Mouse (Mus musculus): ENCODE data around the gene Gria1. TPM values are rescaled to one million over a fixed set of nuclear protein-coding genes. Genes with fewer than 3 reads are reported as not detected.

Gene Gria1
- polyA plus RNA-seq (2015; fragmentation: Nextera tagmentation; extraction: Ambion mirVana), result 3.0 and 3.3 TPM in 2 replicates

DNA sequence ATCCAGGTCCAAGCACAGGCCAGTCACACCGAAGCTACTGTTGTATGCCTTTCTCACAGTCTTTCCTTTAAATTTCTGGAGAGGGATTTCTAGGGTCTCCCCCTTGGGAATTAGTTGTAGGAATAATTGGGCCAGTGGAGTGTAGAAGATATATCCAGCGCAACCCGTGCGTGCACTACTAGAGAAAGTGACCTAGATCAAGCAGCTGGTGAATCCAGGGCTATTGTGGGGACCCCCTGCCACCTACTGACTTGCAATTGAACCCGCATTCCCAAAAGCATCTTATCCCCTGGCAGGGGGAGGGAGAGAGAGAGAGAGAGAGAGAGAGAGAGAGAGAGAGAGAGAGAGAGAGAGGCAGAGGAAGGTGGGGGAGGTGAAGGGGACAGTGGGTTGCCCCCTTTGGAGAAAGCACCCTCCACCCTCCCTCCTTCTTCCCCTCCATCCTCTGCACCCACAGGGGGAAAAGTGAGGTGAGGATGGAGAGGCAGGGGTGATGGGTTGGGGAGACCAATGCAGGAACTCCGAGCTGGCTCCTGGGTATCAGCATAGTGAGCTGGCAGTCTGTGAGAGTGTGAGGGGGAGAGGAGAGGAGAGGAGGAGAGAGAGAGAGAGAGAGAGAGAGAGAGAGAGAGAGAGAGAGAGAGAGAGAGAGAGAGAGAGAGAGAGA, at the start of gene Gria1:
TSS of gene Gria1 (plus strand) at position 364 of the 667 bp plus-strand sequence.
- no peaks in the 10 kb centered on the region for H3K36me3 ChIP-seq
- peak within 1 kb of the TSS; percentile 56 for H3K4me2 ChIP-seq
- ATAC-seq (ENCODE audit: insufficient number of reproducible peaks, insufficient read depth, low FRiP score, low TSS enrichment, low read depth), result no peak
- no peak within 1 kb of the TSS for H3K27ac ChIP-seq
- peak within 1 kb of the TSS; percentile 29 for H3K4me3 ChIP-seq
- peaks cover 41% of the 10 kb centered on the region for H3K27me3 ChIP-seq
- WGBS, result 28% methylated on average over 6 of the region's 6 CpGs
- peaks cover 22% of the 10 kb centered on the region for H3K4me1 ChIP-seq
- H3K9ac ChIP-seq, result no peak within 1 kb of the TSS
- H3K9me3 ChIP-seq, result no peaks in the 10 kb centered on the region

DNA sequence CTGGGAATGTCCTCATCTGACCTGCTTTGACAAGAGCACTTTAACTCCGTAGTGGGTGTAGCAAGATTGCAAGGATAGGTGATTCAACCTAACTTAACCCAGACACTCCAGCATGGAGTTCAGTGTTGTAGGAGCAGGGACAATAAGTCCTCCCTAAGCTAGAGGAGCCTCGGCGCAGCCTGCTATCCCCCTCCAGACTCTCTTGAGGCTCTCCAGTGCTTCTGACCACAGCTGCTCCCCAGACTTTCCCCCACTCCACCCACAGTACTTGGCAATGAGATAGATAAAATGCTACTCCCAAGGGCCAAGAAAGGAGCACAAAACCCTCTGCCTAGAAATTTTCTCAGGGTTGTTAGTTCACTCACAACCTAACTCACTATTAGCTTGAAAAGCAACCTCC, 49.4 kb upstream of the Gria1 start:
- no peak overlapping the region for H3K4me3 ChIP-seq
- H3K36me3 ChIP-seq, result no peaks in the 10 kb centered on the region
- WGBS, result 84% methylated on average over 3 of the region's 3 CpGs
- no peak overlapping the region for H3K9ac ChIP-seq
- ATAC-seq (ENCODE audit: insufficient number of reproducible peaks, insufficient read depth, low FRiP score, low TSS enrichment, low read depth), result no peak
- H3K9me3 ChIP-seq, result no peaks in the 10 kb centered on the region
- no peaks in the 10 kb centered on the region for H3K4me1 ChIP-seq
- no peak overlapping the region for H3K27ac ChIP-seq
- H3K4me2 ChIP-seq, result no peak overlapping the region
- H3K27me3 ChIP-seq, result no peaks in the 10 kb centered on the region

DNA sequence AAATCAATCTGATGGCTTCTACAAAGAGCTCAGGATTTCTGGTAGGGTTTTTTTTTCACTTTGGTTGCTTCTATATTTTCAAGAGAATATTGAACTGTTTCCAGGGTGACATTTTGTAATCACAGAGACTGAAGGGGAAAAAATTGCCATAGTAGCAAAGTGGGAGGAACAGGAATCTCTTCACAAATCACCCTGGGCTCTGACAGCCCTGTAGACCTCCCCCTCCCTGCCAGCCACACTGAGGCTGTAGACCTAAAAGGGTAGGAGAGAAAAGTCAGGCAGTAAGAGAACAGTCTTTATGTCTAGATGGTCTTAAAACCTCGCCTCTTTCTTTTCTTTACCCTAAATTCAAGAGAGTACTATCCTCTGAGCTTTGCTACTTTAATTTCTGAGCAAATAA, 38.4 kb upstream of the Gria1 start:
- no peak overlapping the region for H3K27ac ChIP-seq
- H3K27me3 ChIP-seq, result no peaks in the 10 kb centered on the region
- ATAC-seq (ENCODE audit: insufficient number of reproducible peaks, insufficient read depth, low FRiP score, low TSS enrichment, low read depth), result no peak
- H3K4me3 ChIP-seq, result no peak overlapping the region
- H3K9ac ChIP-seq, result no peak overlapping the region
- no peak overlapping the region for H3K4me2 ChIP-seq
- H3K4me1 ChIP-seq, result no peaks in the 10 kb centered on the region
- 80% methylated on average over 1 of the region's 1 CpGs for WGBS
- no peaks in the 10 kb centered on the region for H3K9me3 ChIP-seq
- no peaks in the 10 kb centered on the region for H3K36me3 ChIP-seq

DNA sequence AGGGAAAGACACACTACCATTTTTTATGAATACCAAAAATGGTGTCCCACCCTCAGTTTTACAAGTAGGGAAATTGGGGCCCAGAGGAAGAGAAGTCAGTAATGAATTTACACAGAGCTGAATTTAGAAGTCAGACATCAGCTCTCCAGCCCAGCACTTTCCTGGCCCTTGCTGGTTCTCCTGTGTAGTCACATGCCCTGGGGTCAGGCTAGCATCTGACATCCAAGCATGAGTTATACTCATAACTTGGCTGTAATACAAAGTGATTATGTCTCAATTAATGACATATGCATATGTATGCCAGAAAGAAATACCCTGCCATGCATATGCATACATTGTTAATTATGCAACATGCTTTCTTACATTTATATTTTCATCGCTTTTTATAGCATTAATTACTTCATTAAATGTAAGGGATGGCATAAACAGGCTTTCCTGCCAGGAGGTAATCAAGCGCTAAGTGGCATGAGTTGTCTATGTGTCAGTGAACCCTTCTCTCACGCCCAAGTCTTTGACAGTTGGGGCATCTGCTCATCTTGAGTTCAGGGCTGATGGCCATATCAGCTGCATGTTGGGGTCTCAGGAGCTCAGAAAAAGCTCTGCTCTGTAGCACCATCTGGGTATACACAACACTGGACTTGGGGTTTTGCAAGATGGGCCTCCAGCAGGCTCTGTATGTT, 26.7 kb upstream of the Gria1 start:
- no peaks in the 10 kb centered on the region for H3K4me1 ChIP-seq
- no peak for ATAC-seq (ENCODE audit: insufficient number of reproducible peaks, insufficient read depth, low FRiP score, low TSS enrichment, low read depth)
- H3K4me3 ChIP-seq, result no peak overlapping the region
- H3K9ac ChIP-seq, result no peak overlapping the region
- H3K27ac ChIP-seq, result no peak overlapping the region
- H3K27me3 ChIP-seq, result no peaks in the 10 kb centered on the region
- WGBS, result 87% methylated on average over 3 of the region's 3 CpGs
- no peak overlapping the region for H3K4me2 ChIP-seq
- H3K9me3 ChIP-seq, result no peaks in the 10 kb centered on the region
- H3K36me3 ChIP-seq, result no peaks in the 10 kb centered on the region

DNA sequence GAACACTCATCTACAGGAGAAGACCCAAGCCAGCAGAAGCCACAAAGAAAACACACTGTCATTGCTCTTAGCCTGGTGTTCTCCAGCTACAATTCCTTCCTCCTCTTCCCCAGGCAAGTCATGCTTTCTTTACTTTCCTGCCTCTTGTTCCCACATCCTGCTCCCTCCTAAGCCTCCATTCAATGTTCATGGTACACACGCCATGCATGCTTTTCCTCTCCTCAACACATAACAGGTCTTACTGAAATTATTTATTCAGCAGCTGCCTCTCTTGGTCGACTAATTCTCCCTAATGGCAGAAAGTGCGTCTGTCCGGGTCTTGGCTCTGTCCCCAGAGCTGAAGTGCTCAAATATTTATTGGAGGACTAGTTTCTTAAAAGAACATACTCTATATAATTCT, 25.7 kb upstream of the Gria1 start:
- Histone ChIP-seq H3K36me3 (no peaks in the 10 kb centered on the region), H3K4me2 (no peak overlapping the region), H3K4me1 (no peaks in the 10 kb centered on the region), H3K9ac (no peak overlapping the region), H3K4me3 (no peak overlapping the region), H3K9me3 (no peaks in the 10 kb centered on the region), H3K27ac (no peak overlapping the region), H3K27me3 (no peaks in the 10 kb centered on the region)
- ATAC-seq (ENCODE audit: insufficient number of reproducible peaks, insufficient read depth, low FRiP score, low TSS enrichment, low read depth), result no peak
- 75% methylated on average over 4 of the region's 4 CpGs for WGBS

DNA sequence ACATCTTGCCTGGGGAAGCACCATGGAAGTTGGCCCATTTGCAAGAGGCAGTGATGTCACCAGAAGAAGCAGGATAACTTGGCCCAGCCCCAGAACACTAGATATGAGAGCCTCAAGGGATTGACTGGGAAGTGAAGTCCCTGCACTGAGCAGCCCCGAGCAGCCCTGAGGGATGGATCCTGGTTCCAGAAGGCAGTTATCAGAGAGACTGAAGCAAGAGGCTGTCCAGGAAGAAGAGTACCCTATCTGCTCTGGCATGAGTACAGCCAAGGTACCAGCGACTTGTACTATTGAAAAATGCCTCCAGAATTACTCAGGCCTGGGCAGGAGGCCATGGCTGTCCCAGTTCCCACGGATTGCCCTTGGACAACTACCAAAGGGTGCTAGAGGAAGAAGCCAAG, 11.6 kb upstream of the Gria1 start:
- Histone ChIP-seq H3K4me3 (no peak overlapping the region), H3K9ac (no peak overlapping the region), H3K27ac (no peak overlapping the region), H3K4me2 (no peak overlapping the region), H3K27me3 (0 out of 2 replicates have a peak, but pooled peaks cover 3% of the 10 kb centered on the region), H3K36me3 (no peaks in the 10 kb centered on the region), H3K9me3 (no peaks in the 10 kb centered on the region), H3K4me1 (peaks cover 3% of the 10 kb centered on the region; the same call in 1 of the 2 replicates)
- 78% methylated on average over 3 of the region's 3 CpGs for WGBS
- ATAC-seq (ENCODE audit: insufficient number of reproducible peaks, insufficient read depth, low FRiP score, low TSS enrichment, low read depth), result no peak

DNA sequence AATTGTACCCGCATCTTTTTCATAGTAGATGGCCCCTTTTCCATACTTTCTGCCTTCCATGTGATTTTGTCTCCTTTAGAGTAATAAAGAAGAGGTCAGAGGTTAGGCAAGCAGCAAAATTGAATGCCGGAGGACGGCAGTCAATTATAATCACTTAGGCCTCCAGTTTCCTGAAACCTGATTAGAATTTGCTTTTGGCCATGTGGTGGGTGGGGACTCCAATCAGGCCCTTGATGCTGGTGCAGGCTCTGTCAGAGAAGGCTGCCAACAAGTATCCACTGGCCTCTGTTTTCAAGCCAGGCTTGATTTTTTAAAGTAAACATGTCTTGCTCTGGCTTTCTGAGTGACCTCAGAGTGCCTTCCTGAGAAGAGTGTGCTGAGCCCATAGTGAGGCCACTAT, 6.6 kb upstream of the Gria1 start:
- Histone ChIP-seq H3K27ac (no peak overlapping the region), H3K4me3 (no peak overlapping the region), H3K4me2 (no peak overlapping the region), H3K4me1 (peaks cover 16% of the 10 kb centered on the region), H3K36me3 (no peaks in the 10 kb centered on the region), H3K9me3 (no peaks in the 10 kb centered on the region), H3K27me3 (0 out of 2 replicates have a peak, but pooled peaks cover 9% of the 10 kb centered on the region), H3K9ac (no peak overlapping the region)
- ATAC-seq (ENCODE audit: insufficient number of reproducible peaks, insufficient read depth, low FRiP score, low TSS enrichment, low read depth), result no peak
- WGBS, result 20% methylated on average over 3 of the region's 3 CpGs

DNA sequence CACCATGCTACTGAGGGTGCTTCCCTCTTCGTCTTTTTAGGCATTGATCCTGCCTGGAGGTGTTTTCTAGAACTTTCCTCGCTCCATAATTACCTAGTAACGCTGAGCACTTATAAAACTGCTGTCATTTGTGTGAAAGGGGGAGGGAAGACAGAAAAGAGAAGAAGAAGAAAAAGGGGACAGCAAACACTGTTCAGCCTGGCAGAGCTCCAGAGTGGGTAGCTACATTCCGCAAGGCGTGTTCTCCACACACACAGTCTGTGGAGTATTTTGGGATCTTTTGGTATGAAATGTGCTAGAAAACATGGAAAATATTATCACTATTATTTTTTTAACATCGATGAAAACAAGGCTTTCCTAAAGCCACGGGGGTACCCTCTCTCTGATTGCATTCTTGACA, 5.8 kb upstream of the Gria1 start:
- Histone ChIP-seq H3K9ac (no peak overlapping the region), H3K4me2 (no peak overlapping the region), H3K27me3 (peaks cover 15% of the 10 kb centered on the region; the same call in 1 of the 2 replicates), H3K4me3 (no peak overlapping the region), H3K9me3 (no peaks in the 10 kb centered on the region), H3K4me1 (peaks cover 16% of the 10 kb centered on the region), H3K27ac (no peak overlapping the region), H3K36me3 (no peaks in the 10 kb centered on the region)
- 57% methylated on average over 7 of the region's 7 CpGs for WGBS
- ATAC-seq (ENCODE audit: insufficient number of reproducible peaks, insufficient read depth, low FRiP score, low TSS enrichment, low read depth), result no peak

DNA sequence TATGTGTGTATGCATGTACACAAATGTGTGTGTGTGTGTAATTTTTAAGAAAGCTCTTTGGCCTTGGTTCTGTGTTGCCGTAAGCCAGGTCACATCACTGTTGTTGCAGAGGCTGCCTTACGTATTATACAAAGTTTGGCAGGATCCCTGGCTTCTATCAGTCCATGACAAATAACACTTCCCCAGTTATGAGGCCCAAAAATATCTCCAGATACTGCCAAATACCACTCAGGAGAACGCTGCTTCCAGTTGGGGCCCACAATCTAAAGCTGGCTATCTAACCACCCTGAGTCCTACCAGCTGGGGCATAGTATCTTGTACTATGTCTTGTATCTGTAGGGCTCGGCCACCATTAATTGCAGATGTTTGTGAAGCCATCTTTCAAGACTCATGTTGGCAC, 3.4 kb upstream of the Gria1 start:
- Histone ChIP-seq H3K4me3 (no peak overlapping the region), H3K9ac (no peak overlapping the region), H3K27ac (no peak overlapping the region), H3K4me1 (peaks cover 19% of the 10 kb centered on the region), H3K4me2 (no peak overlapping the region), H3K27me3 (peaks cover 33% of the 10 kb centered on the region), H3K9me3 (no peaks in the 10 kb centered on the region), H3K36me3 (no peaks in the 10 kb centered on the region)
- 82% methylated on average over 4 of the region's 4 CpGs for WGBS
- no peak for ATAC-seq (ENCODE audit: insufficient number of reproducible peaks, insufficient read depth, low FRiP score, low TSS enrichment, low read depth)

DNA sequence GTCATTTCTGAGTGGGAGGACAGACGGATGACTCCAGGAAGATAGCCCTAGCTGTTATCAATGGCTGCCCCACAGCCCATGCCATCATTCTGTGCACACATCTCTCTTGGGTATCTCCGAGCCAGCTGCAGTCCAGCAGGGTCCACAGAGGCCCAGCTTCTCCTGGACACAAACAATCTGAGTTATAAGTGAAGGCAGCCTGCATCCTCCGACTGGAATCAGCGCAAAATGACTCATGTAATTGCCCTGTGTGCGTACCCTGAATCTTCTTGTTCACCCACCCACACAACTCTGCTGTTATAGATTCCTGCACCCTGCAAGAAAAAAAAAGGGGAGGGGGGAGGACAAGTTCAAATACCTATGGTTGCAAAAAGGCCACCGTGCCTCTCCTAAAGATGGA, 576 bp upstream of the Gria1 start:
- no peak for ATAC-seq (ENCODE audit: insufficient number of reproducible peaks, insufficient read depth, low FRiP score, low TSS enrichment, low read depth)
- H3K9me3 ChIP-seq, result no peaks in the 10 kb centered on the region

DNA sequence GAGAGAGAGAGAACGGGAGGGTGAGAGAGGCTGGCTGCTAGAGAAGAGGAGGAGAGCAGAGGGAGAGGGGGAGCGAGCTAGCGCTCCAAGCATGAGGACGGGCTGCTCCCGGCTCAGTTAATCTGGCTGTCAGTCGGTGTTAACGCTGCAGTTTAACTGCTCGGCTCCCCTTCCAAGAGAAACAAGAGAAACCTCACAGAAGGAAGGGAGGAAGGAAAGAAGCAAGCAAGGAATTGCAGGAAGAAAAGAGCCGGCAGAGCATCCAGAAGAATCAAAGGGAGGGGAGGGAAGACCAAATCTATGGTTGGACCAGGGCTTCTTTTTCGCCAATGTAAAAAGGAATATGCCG, 478 bp downstream of the Gria1 start:
- Histone ChIP-seq H3K9me3 (no peaks in the 10 kb centered on the region), H3K36me3 (no peaks in the 10 kb centered on the region), H3K27me3 (peaks cover 41% of the 10 kb centered on the region), H3K4me3 (peak overlapping the region; percentile 29), H3K9ac (no peak overlapping the region), H3K27ac (no peak overlapping the region), H3K4me1 (peaks cover 22% of the 10 kb centered on the region), H3K4me2 (peak overlapping the region; percentile 56)
- ATAC-seq (ENCODE audit: insufficient number of reproducible peaks, insufficient read depth, low FRiP score, low TSS enrichment, low read depth), result no peak
- WGBS, result 1% methylated on average over 11 of the region's 11 CpGs

More for the DNA sequence above, 576 bp upstream of the Gria1 start:
- Histone ChIP-seq H3K4me2 (no peak overlapping the region), H3K4me1 (peaks cover 25% of the 10 kb centered on the region), H3K27me3 (peaks cover 41% of the 10 kb centered on the region), H3K4me3 (no peak overlapping the region), H3K36me3 (no peaks in the 10 kb centered on the region), H3K27ac (no peak overlapping the region), H3K9ac (no peak overlapping the region)
- WGBS, result 68% methylated on average over 6 of the region's 6 CpGs

DNA sequence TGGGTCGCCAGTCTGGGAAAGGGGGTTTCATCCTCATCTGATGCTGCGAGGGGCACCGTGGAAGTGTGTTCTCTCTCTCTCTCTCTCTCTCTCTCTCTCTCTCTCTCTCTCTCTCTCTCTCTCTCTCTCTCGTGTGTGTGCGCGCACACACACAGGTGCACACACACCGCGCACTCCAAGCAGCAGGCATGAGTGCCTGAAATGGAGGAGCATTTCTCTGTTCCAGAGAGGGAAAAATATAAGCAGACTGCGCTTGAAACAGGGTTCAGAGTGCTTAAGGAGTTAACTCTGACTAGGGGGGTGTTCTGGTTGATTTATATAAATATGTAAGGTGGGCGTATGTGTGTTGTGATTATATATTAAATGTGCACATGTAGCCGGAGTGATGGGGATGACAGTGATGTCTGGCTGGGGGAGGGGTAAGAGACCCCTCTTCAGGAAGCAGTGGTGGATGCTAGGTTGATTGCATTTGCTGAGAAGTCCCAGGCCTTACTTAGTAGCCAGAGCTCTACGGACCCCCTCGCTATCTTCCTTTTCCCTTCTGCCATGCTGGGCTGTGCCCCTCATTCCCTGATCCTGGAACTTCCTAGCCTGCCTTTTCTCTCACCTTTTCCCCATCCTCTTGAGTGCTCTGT, 1.2 kb downstream of the Gria1 start:
- no peak for ATAC-seq (ENCODE audit: insufficient number of reproducible peaks, insufficient read depth, low FRiP score, low TSS enrichment, low read depth)
- H3K9me3 ChIP-seq, result no peaks in the 10 kb centered on the region
- no peak overlapping the region for H3K9ac ChIP-seq
- peak overlapping the region; percentile 29 for H3K4me3 ChIP-seq
- H3K4me1 ChIP-seq, result peaks cover 22% of the 10 kb centered on the region
- no peak overlapping the region for H3K27ac ChIP-seq
- H3K27me3 ChIP-seq, result peaks cover 41% of the 10 kb centered on the region
- H3K36me3 ChIP-seq, result no peaks in the 10 kb centered on the region
- H3K4me2 ChIP-seq, result peak overlapping the region; percentile 56
- 37% methylated on average over 13 of the region's 13 CpGs for WGBS
